Mouse (Mus musculus): ENCODE data around the gene Rbm19. TPM values are rescaled to one million over a fixed set of nuclear protein-coding genes. Genes with fewer than 3 reads are reported as not detected.

The Rbm19 gene
- total RNA-seq (2023), result 10 to 100 TPM; 15.8 to 17.0 TPM

DNA sequence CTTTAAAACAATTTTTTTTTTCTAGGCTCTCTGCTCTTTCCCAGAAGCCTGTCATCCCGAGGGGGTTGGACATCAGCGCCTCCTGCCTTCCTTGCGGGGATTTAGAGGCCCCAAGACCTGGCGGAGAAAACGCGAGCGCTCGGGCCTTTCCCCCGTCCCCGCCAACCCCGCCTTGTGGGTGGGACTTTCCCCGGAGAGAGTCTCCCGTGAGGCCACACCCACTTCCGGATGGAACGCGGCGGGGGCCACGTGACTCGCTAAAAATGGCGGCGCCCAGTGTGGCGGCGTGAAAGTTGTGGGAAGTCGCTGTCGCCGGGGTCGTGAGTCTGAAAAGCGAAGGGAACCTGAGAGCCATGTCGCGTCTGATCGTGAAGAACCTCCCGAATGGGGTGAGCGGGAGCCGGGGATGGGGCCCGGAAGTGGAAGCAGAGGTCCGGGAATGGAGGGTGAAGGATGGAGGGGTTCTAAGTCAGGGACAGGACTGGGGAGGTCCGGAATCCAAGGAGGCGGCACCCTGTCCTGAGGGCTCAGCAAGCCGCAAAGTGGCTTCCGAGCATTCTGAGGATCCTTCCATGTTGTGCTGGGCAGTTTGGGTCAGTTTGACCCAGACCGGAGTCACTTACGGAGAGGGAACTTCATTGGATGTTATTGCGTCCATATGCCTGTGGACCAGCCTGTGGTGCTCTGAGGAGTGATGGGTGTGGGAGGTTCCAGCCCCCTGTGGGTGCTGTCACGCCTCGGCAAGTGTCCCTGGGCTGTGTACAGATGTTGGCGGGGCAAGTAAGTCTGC lies at the start of gene Rbm19:
TSS of gene Rbm19 (plus strand) at position 205 of the 790 bp plus-strand sequence.

